Mouse (Mus musculus) heart, adult 2 months (tissue): ENCODE results near the gene Zcchc17.

Experiments used
- CTCF ChIP-seq: fragments of 200-600 bp; IDR thresholded peaks from 2 replicates; pipeline ENCODE4 v1.8.1; 2022; ENCODE audit warnings: antibody characterized with exemption, mild to moderate bottlenecking, moderate library complexity
- EP300 ChIP-seq: fragments of 200-500 bp; IDR thresholded peaks from 2 replicates; pipeline ENCODE4 v1.6.1; 2011; ENCODE audit warnings: low read depth, low read length, control low read depth; ENCODE audit not compliant: insufficient read depth

GRCm38 (mm10) chr4:130321640-130322039 is 38.1 kb downstream of the Zcchc17 start:
- TF ChIP-seq CTCF (no peak), EP300 (no peak)
